Mouse (Mus musculus): ENCODE results near the gene Col15a1.

GRCm38 (mm10) chr4:47246811-47247210 is 38.9 kb downstream of the Col15a1 start:
- TF ChIP-seq POLR2A (IDR thresholded peaks at IDR 0.05; ENCODE audit: low read depth, low read length) (no peak), CTCF (IDR thresholded peaks at IDR 0.05; ENCODE audit: extremely low read depth, insufficient read length, insufficient replicate concordance, low read depth, low read length) (0 out of 2 replicates have a peak, but pooled peaks have one; percentile 39)
